ENCODE assay signal across 8 mouse cellular contexts in genomic region chr5:114584293-114585104, GRCm38 (mm10). TPM values are rescaled to one million over a fixed set of nuclear protein-coding genes. Genes with fewer than 3 reads are reported as not detected.
DNase-seq lines count a peak whose midpoint lies in the region; ATAC-seq and TF ChIP-seq lines count a peak whose summit lies in the region.
"Had no signal": no experiment of that assay in that cellular context is flagged by ENCODE, and none has a peak within 500 bp of the region (broad histone marks: within the 10 kb centered on the region; RNA-seq: fewer than 3 reads in every experiment).

No protein-coding gene starts in this region.

- no peak for ATAC-seq in forebrain, embryonic 15.5 days (replicated peaks)
- ATAC-seq in lung, embryonic 14.5 days (ENCODE audit: insufficient read depth), result peak; percentile 66; the same call in 1 of the 2 replicates
- ATAC-seq in neural tube, embryonic 14.5 days (ENCODE audit: low read depth), result 0 out of 2 replicates have a peak, but pooled peaks have one; percentile 21
- ATAC-seq in intestine, postnatal 0 days, result no peak

- peaks cover 44% of the 10 kb centered on the region for H3K27me3 ChIP-seq in forebrain, embryonic 15.5 days
- H3K27me3 ChIP-seq in lung, embryonic 14.5 days (ENCODE audit: insufficient read depth, low read length), result no peaks in the 10 kb centered on the region
- H3K27me3 ChIP-seq in neural tube, embryonic 14.5 days (ENCODE audit: control insufficient read depth, insufficient read depth, low read length), result no peaks in the 10 kb centered on the region
- H3K27me3 ChIP-seq in intestine, postnatal 0 days (replicated peaks; ENCODE audit: control insufficient read depth, insufficient read depth, low read length), result no peaks in the 10 kb centered on the region

- DNase-seq in lung, adult 18-20 months, result peak; percentile 39 to 58
- DNase-seq in lung, adult 2 months, result no peak
- DNase-seq in lung, embryonic 14.5 days, result peak; percentile 62
- DNase-seq in testis, postnatal 14 days (ENCODE audit: low spot score), result no peak
- DNase-seq: liver, embryonic 13.5 days had no signal

- 57% methylated on average over 14 of the region's 14 CpGs for WGBS in lung, adult 2 months
- WGBS in forebrain, embryonic 15.5 days, result 29% methylated on average over 14 of the region's 14 CpGs
- 39% methylated on average over 14 of the region's 14 CpGs for WGBS in lung, embryonic 14.5 days
- WGBS in neural tube, embryonic 14.5 days, result 28% methylated on average over 14 of the region's 14 CpGs
- WGBS in intestine, postnatal 0 days, result 65% methylated on average over 14 of the region's 14 CpGs

- H3K4me3 ChIP-seq in lung, adult 2 months (replicated peaks; ENCODE audit: extremely low read depth, low read depth, low read length), result no peak overlapping the region
- no peak overlapping the region for H3K4me3 ChIP-seq in forebrain, embryonic 15.5 days
- no peak overlapping the region for H3K4me3 ChIP-seq in lung, embryonic 14.5 days (ENCODE audit: low read depth, low read length)
- no peak overlapping the region for H3K4me3 ChIP-seq in neural tube, embryonic 14.5 days (ENCODE audit: low read depth, low read length)
- H3K4me3 ChIP-seq in intestine, postnatal 0 days (ENCODE audit: low read depth, low read length), result no peak overlapping the region
- H3K4me3 ChIP-seq: liver, embryonic 13.5 days had no signal

- no peaks in the 10 kb centered on the region for H3K36me3 ChIP-seq in forebrain, embryonic 15.5 days
- no peaks in the 10 kb centered on the region for H3K36me3 ChIP-seq in lung, embryonic 14.5 days (ENCODE audit: insufficient read depth)
- no peaks in the 10 kb centered on the region for H3K36me3 ChIP-seq in neural tube, embryonic 14.5 days (ENCODE audit: control insufficient read depth, insufficient read depth, low read length)
- no peaks in the 10 kb centered on the region for H3K36me3 ChIP-seq in intestine, postnatal 0 days (ENCODE audit: control insufficient read depth, insufficient read depth)
- H3K36me3 ChIP-seq: liver, embryonic 13.5 days had no signal

- TF ChIP-seq POLR2A in lung, adult 2 months (IDR thresholded peaks at IDR 0.05; ENCODE audit: borderline replicate concordance, extremely low read depth, low read depth, low read length), result no peak

- H3K4me2 ChIP-seq in forebrain, embryonic 15.5 days (replicated peaks), result no peak overlapping the region
- no peak overlapping the region for H3K4me2 ChIP-seq in lung, embryonic 14.5 days
- H3K4me2 ChIP-seq in neural tube, embryonic 14.5 days (ENCODE audit: low read depth, low read length), result 0 out of 2 replicates have a peak overlapping the region, but pooled peaks have one; percentile 2
- no peak overlapping the region for H3K4me2 ChIP-seq in intestine, postnatal 0 days (replicated peaks; ENCODE audit: low read depth)
- H3K4me2 ChIP-seq: liver, embryonic 13.5 days had no signal

- H3K9ac ChIP-seq in forebrain, embryonic 15.5 days (replicated peaks), result no peak overlapping the region
- H3K9ac ChIP-seq in lung, embryonic 14.5 days, result no peak overlapping the region
- peak overlapping the region; percentile 39; the same call in 1 of the 2 replicates for H3K9ac ChIP-seq in neural tube, embryonic 14.5 days (replicated peaks; ENCODE audit: low read depth, low read length)
- H3K9ac ChIP-seq in intestine, postnatal 0 days (ENCODE audit: low read depth, low read length), result no peak overlapping the region
- H3K9ac ChIP-seq: liver, embryonic 13.5 days had no signal

- H3K4me1 ChIP-seq in lung, adult 2 months (ENCODE audit: control insufficient read depth, insufficient read depth, low read length), result no peaks in the 10 kb centered on the region
- H3K4me1 ChIP-seq in forebrain, embryonic 15.5 days, result peaks cover 61% of the 10 kb centered on the region
- peaks cover 28% of the 10 kb centered on the region for H3K4me1 ChIP-seq in lung, embryonic 14.5 days (ENCODE audit: insufficient read depth)
- H3K4me1 ChIP-seq in neural tube, embryonic 14.5 days (ENCODE audit: control insufficient read depth, insufficient read depth, low read length), result peaks cover 46% of the 10 kb centered on the region
- peaks cover 1% of the 10 kb centered on the region for H3K4me1 ChIP-seq in intestine, postnatal 0 days (replicated peaks; ENCODE audit: control insufficient read depth, insufficient read depth, low read length)

- no peak for TF ChIP-seq CTCF in lung, adult 2 months (IDR thresholded peaks at IDR 0.05; ENCODE audit: insufficient read depth, low read length)
- no peak for TF ChIP-seq CTCF in lung, embryonic 14.5 days (IDR thresholded peaks at IDR 0.05; ENCODE audit: low read depth)
- TF ChIP-seq CTCF in intestine, postnatal 0 days (IDR thresholded peaks at IDR 0.05; ENCODE audit: low read depth), result no peak

- H3K9me3 ChIP-seq in forebrain, embryonic 15.5 days, result no peaks in the 10 kb centered on the region
- no peaks in the 10 kb centered on the region for H3K9me3 ChIP-seq in lung, embryonic 14.5 days (ENCODE audit: low read depth, low read length)
- H3K9me3 ChIP-seq in neural tube, embryonic 14.5 days (ENCODE audit: control insufficient read depth, low read length), result no peaks in the 10 kb centered on the region
- H3K9me3 ChIP-seq in intestine, postnatal 0 days (ENCODE audit: control insufficient read depth), result no peaks in the 10 kb centered on the region
- H3K9me3 ChIP-seq: liver, embryonic 13.5 days had no signal

- H3K27ac ChIP-seq in forebrain, embryonic 15.5 days (replicated peaks), result 0 out of 2 replicates have a peak overlapping the region, but pooled peaks have one; percentile 23
- no peak overlapping the region for H3K27ac ChIP-seq in lung, embryonic 14.5 days (ENCODE audit: low read depth)
- H3K27ac ChIP-seq in neural tube, embryonic 14.5 days (ENCODE audit: low read depth, low read length), result no peak overlapping the region
- H3K27ac ChIP-seq in intestine, postnatal 0 days (ENCODE audit: low read depth, low read length), result no peak overlapping the region
- H3K27ac ChIP-seq: liver, embryonic 13.5 days had no signal

RNA-seq across cellular contexts. Expression of gene Fam222a, which starts 16.7 kb away (rescaled TPM):
- 7.6 and 8.0 TPM in 2 replicates for polyA plus RNA-seq in lung, adult 2 months (2012; rRNA removed)
- 5.2 and 5.6 TPM in 2 replicates for polyA plus RNA-seq in forebrain, embryonic 15.5 days (2015; fragmentation: Nextera tagmentation; extraction: Ambion mirVana)
- 2.3 and 2.5 TPM in 2 replicates for polyA plus RNA-seq in lung, embryonic 14.5 days (2014; fragmentation: Nextera tagmentation; extraction: Ambion mirVana)
- polyA plus RNA-seq in neural tube, embryonic 14.5 days (2014; fragmentation: Nextera tagmentation; extraction: Ambion mirVana), result 5.3 and 7.0 TPM in 2 replicates
- polyA plus RNA-seq in intestine, postnatal 0 days (2015; fragmentation: Nextera tagmentation; extraction: Ambion mirVana), result 2.3 and 3.2 TPM in 2 replicates

Comparison
In these comparisons a context has a peak if more than half of its experiments do, and no peak if none do; other contexts are left out.
1. DNase-seq: peak in lung, adult 18-20 months (2 of 2) and lung, embryonic 14.5 days (single experiment); none in lung, adult 2 months (single experiment) and testis, postnatal 14 days (single experiment).
2. ATAC-seq: peak in lung, embryonic 14.5 days (single experiment) and neural tube, embryonic 14.5 days (single experiment); none in forebrain, embryonic 15.5 days (single experiment) and intestine, postnatal 0 days (single experiment).